Mouse (Mus musculus) right cerebral cortex, postnatal 36 days (tissue): ENCODE measurements at regions not wholly inside any gene's neighbourhood (a gene's known extent, or its start where the extent isn't known, plus 50 kb on each side); places are given as distances from the start of the nearest gene placed in this dataset.
"Not testable (repeated sequence)": the region's sequence is repeated elsewhere in the genome, so short reads cannot be mapped to it uniquely, and the experiment has no call there.

Experiments used
- DNase-seq, 2 experiments: peaks; one replicate each; pipeline ENCODE4 v3.0.0; 2022; ENCODE audit warnings: low spot score in 2 of 2, mixed read lengths in 1 of 2

- no peak for DNase-seq
Measured at GRCm38 (mm10) chr1:102062268-102062667, 2289.7 kb downstream of the Cntnap5b start.

- no peak for DNase-seq
Measured at GRCm38 (mm10) chr1:102105658-102106057, 2333.1 kb downstream of the Cntnap5b start.

- DNase-seq, result peak; percentile 1 to 23
Measured at GRCm38 (mm10) chr1:102139021-102139420, 2366.5 kb downstream of the Cntnap5b start.

GRCm38 (mm10) chr1:102146368-102146767, 2373.8 kb downstream of the Cntnap5b start:
- no peak for DNase-seq

- no peak for DNase-seq
Measured at GRCm38 (mm10) chr1:102166649-102167048, 2394.1 kb downstream of the Cntnap5b start.

GRCm38 (mm10) chr1:102170566-102171286, 2398.2 kb downstream of the Cntnap5b start:
- DNase-seq, result no peak

- DNase-seq, result no peak
Measured at GRCm38 (mm10) chr1:102185925-102186324, 2413.4 kb downstream of the Cntnap5b start.

GRCm38 (mm10) chr1:102235473-102235872, 2462.9 kb downstream of the Cntnap5b start:
- no peak for DNase-seq

GRCm38 (mm10) chr1:102263126-102263860, 2490.7 kb downstream of the Cntnap5b start:
- not testable (repeated sequence) for DNase-seq

GRCm38 (mm10) chr1:102264457-102264856, 2491.9 kb downstream of the Cntnap5b start:
- not testable (repeated sequence) for DNase-seq

GRCm38 (mm10) chr1:102274456-102274855, 2493.9 kb upstream of the Cdh20 start:
- no peak for DNase-seq

GRCm38 (mm10) chr1:102288288-102288687, 2480.0 kb upstream of the Cdh20 start:
- DNase-seq, result no peak

GRCm38 (mm10) chr1:102303526-102303925, 2464.8 kb upstream of the Cdh20 start:
- DNase-seq, result no peak

GRCm38 (mm10) chr1:102353136-102353535, 2415.2 kb upstream of the Cdh20 start:
- DNase-seq, result no peak

- not testable (repeated sequence) for DNase-seq
Measured at GRCm38 (mm10) chr1:102357911-102358310, 2410.4 kb upstream of the Cdh20 start.

GRCm38 (mm10) chr1:102378613-102379012, 2389.7 kb upstream of the Cdh20 start:
- DNase-seq, result no peak
